Mouse (Mus musculus) stomach, postnatal 0 days (tissue): ENCODE data around the gene Mettl7a1. TPM values are rescaled to one million over a fixed set of nuclear protein-coding genes. Genes with fewer than 3 reads are reported as not detected.
A peak's percentile ranks its signal among the peaks of the same experiment; 100 is the strongest.
"Not testable (repeated sequence)": the region's sequence is repeated elsewhere in the genome, so short reads cannot be mapped to it uniquely, and the experiment has no call there.

Source experiments
- ATAC-seq: fragments of 200-750 bp; cut with Nextera tagmentation; 2 replicates; pipeline ENCODE4 v1.8.0; 2017; ENCODE audit not compliant: low FRiP score, low TSS enrichment
- DNase-seq: peaks from one replicate; pipeline ENCODE4 v3.0.0-alpha.2; 2016; ENCODE audit warnings: low spot score
- H3K27ac ChIP-seq: fragments of 300-500 bp; sonication (generic); replicated peaks from 2 replicates; pipeline ENCODE4 v1.5.1; 2014; ENCODE audit warnings: mild to moderate bottlenecking, control low read depth
- H3K27me3 ChIP-seq: fragments of 300-500 bp; sonication (generic); 2 replicates; pipeline ENCODE4 v1.6.1; 2014; ENCODE audit warnings: low read length; ENCODE audit not compliant: control insufficient read depth, insufficient read depth
- H3K36me3 ChIP-seq: fragments of 300-500 bp; sonication (generic); 2 replicates; pipeline ENCODE4 v1.6.1; 2014; ENCODE audit warnings: low read length, mixed read lengths; ENCODE audit not compliant: control insufficient read depth, insufficient read depth
- H3K4me1 ChIP-seq: fragments of 300-500 bp; sonication (generic); replicated peaks from 2 replicates; pipeline ENCODE4 v1.6.1; 2014; ENCODE audit warnings: antibody characterized with exemption; ENCODE audit not compliant: control insufficient read depth, insufficient read depth
- H3K4me2 ChIP-seq: fragments of 300-500 bp; sonication (generic); replicated peaks from 2 replicates; pipeline ENCODE4 v1.6.1; 2014; ENCODE audit warnings: low read depth, mild to moderate bottlenecking, control low read depth, moderate library complexity
- H3K4me3 ChIP-seq: fragments of 300-500 bp; sonication (generic); 2 replicates; pipeline ENCODE4 v1.5.1; 2014; ENCODE audit warnings: low read depth, low read length, control low read depth
- H3K9ac ChIP-seq: fragments of 300-500 bp; sonication (generic); 2 replicates; pipeline ENCODE4 v1.6.1; 2014; ENCODE audit warnings: mild to moderate bottlenecking, low read length, control low read depth, mixed read lengths
- H3K9me3 ChIP-seq: fragments of 300-500 bp; sonication (generic); 2 replicates; pipeline ENCODE4 v1.6.1; 2016; ENCODE audit warnings: low read length; ENCODE audit not compliant: control insufficient read depth
- CTCF ChIP-seq: IDR thresholded peaks from 2 replicates; pipeline ENCODE4 v1.5.1; 2016; ENCODE audit warnings: antibody characterized with exemption, low read depth, mild to moderate bottlenecking, moderate library complexity
- EP300 ChIP-seq: optimal IDR thresholded peaks from 2 replicates; pipeline ENCODE3; 2016; ENCODE audit warnings: antibody characterized with exemption
- WGBS: fragments of 180-500 bp; shearing (Covaris S2); extraction: QIAGEN DNeasy Blood & Tissue Kit; methylation state at CpG from one replicate; pipeline ENCODE4 v1.1.7; 2014; 5-methylcytosine and 5-hydroxymethylcytosine counted together
- polyA plus RNA-seq: library from polyadenylated mRNA; unstranded; fragments of >200 nt; fragmentation: Nextera tagmentation; extraction: Ambion mirVana; gene quantifications from 2 replicates; pipeline ENCODE4 v1.2.1, GENCODE M21; 2015

Mettl7a1 gene
- polyA plus RNA-seq, 1 experiment from 2014 or later, result 9.1 TPM

DNA sequence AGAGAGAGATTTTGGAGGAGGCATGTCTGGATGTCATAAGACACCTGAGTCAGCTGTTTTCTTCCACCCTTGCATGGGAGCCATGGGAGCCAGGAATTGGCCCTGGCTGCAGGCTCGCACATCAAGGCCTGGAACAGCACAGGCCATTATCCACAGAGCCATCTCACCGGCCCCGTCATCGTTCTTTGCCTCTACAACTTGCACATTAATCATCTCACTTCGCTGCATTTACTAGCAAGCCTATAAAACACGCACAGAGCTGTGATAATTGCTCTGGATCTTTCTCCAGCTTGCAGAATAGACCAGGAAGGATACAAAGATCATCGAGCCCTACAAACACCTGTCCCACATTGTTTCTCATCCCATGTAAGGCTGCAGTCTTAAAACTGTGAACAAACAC lies 26.8 kb downstream of the Mettl7a1 start:
- no peak overlapping the region for H3K4me3 ChIP-seq
- H3K4me2 ChIP-seq, result no peak overlapping the region
- ATAC-seq (no peak), DNase-seq (no peak)
- no peaks in the 10 kb centered on the region for H3K4me1 ChIP-seq
- H3K9ac ChIP-seq, result no peak overlapping the region
- 65% methylated on average over 7 of the region's 7 CpGs for WGBS
- TF ChIP-seq CTCF (no peak), EP300 (no peak)
- H3K9me3 ChIP-seq, result no peaks in the 10 kb centered on the region
- H3K36me3 ChIP-seq, result no peaks in the 10 kb centered on the region
- H3K27ac ChIP-seq, result no peak overlapping the region
- no peaks in the 10 kb centered on the region for H3K27me3 ChIP-seq

DNA sequence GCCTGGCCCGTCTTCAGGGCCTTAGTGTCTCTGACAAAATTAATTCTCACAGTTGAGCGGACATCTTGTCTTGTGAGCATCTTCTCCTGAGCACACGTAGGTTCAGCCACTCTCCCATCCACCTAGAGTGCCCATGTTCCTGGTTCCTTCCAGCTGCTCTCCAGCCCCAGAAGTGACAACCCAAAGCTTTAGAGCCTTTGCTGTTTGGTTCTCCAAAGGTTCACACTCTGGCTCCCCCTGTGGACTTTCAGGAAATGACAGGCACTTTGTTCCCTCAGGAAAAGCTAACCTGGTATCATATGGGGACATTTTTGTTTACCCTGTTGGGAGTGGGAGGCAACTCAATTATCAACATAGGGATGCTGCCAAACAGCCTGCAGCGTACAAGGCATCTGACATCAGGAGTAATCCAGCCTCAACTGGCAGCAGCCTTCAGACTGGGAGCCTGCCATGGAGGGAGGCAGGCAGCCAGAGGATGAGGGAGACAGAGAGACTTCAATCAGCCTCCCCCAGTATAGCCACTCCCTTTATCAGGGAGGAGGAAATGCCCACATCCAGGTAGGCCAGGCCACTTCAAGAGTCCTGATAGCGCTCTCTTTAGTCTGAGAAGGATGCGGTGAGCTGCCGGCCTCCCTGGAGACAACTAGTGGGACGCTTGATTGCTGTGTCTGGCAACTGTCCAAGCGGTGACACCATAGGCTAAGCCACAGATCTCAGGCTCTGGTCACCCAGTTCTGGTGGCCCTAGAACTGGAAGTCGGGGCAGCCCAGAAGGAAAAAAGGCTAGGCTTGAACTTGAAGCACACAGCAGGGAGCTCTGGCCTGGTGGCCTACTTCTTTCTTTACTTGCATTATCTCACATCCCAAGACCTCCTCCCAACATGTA lies 28.4 kb downstream of the Mettl7a1 start:
- not testable (repeated sequence) for H3K9ac ChIP-seq, H3K27ac ChIP-seq, DNase-seq, H3K4me2 ChIP-seq, H3K4me1 ChIP-seq, H3K27me3 ChIP-seq, H3K9me3 ChIP-seq, H3K4me3 ChIP-seq, H3K36me3 ChIP-seq
- ATAC-seq, result 0 out of 2 replicates have a peak, but pooled peaks have one; percentile 42
- 25% methylated on average over 2 of the region's 10 CpGs for WGBS
- TF ChIP-seq CTCF, result peak; percentile 42

DNA sequence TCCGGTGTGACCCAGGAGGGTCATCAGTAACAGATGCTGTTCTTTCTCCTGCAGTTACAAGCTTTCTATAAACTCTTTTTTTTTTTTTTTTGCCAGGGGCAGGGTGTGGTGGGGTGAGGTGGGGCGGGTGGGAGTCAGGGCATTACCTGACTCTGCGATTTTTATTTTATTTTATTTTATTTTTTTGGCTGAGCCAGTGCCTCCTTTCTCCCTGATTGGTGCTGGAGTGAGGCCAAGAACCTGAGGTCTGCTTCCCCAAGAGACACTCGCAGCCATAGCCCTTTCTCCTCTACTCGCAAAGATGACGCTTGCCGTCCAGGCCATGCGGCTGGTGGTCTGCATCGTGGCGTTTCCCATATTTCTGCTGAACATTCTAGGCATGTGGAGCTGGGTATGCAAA lies 30.7 kb downstream of the Mettl7a1 start, which contains the start of gene Mettl7a3:
Mettl7a3 (plus strand) TSS at position 301 of the 400 bp plus-strand sequence.
- Histone ChIP-seq H3K4me1 (no peaks in the 10 kb centered on the region), H3K4me3 (no peak within 1 kb of the TSS), H3K27me3 (no peaks in the 10 kb centered on the region), H3K4me2 (no peak within 1 kb of the TSS), H3K27ac (no peak within 1 kb of the TSS), H3K36me3 (no peaks in the 10 kb centered on the region), H3K9me3 (no peaks in the 10 kb centered on the region), H3K9ac (no peak within 1 kb of the TSS)
- TF ChIP-seq EP300 (no peak), CTCF (no peak)
- 77% methylated on average over 10 of the region's 10 CpGs for WGBS
- no peak for DNase-seq
- ATAC-seq, result no peak

DNA sequence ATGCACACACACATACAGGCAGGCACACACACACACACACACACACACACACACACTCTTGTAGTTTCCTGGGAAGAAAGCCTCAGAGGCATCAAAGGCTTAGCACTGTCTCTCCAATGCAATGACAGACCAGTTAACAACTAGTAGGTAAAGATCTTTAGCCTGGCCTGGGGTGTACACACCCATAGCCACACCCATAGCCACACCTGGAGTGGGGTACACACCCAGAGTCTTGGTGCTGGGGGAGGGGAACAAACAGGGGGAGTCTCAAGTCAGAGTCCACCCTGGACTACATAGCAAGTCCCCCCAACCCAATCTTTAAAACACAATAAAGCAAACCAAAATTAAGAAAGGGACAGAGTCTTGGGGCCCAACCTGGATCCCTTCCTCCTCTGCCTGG lies 33.4 kb downstream of the Mettl7a1 start:
- not testable (repeated sequence) for H3K4me2 ChIP-seq, DNase-seq, H3K9ac ChIP-seq, H3K4me1 ChIP-seq, H3K27me3 ChIP-seq, H3K36me3 ChIP-seq, H3K4me3 ChIP-seq, H3K9me3 ChIP-seq, H3K27ac ChIP-seq
- peak; percentile 51; the same call in 1 of the 2 replicates for ATAC-seq

DNA sequence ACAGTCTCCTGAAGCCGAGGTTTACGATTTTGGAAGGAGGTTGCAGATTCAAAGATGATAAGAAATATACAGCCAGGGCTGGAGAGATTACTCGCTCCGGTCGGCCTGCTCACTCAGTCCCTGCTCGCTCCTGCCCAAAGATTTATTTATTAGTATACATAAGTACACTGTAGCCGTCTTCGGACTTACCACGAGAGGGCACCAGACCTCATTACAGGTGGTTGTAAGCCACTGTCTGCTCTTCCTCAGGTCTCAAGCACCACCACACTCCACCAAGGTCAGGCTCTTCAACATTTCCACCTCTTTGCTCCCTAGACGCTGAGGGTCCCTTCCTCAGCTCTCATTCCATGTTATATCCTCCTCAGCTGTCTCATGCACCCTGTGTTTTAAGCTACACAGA lies 33.9 kb downstream of the Mettl7a1 start:
- DNase-seq (peak; percentile 48), ATAC-seq (peak; percentile 61; the same call in 1 of the 2 replicates)
- H3K27me3 ChIP-seq, H3K27ac ChIP-seq, H3K36me3 ChIP-seq, H3K4me3 ChIP-seq, H3K4me2 ChIP-seq, H3K9me3 ChIP-seq, H3K9ac ChIP-seq, H3K4me1 ChIP-seq: not testable (repeated sequence)
- TF ChIP-seq CTCF, result peak; percentile 68
- WGBS, result 20% methylated on average over 10 of the region's 10 CpGs

DNA sequence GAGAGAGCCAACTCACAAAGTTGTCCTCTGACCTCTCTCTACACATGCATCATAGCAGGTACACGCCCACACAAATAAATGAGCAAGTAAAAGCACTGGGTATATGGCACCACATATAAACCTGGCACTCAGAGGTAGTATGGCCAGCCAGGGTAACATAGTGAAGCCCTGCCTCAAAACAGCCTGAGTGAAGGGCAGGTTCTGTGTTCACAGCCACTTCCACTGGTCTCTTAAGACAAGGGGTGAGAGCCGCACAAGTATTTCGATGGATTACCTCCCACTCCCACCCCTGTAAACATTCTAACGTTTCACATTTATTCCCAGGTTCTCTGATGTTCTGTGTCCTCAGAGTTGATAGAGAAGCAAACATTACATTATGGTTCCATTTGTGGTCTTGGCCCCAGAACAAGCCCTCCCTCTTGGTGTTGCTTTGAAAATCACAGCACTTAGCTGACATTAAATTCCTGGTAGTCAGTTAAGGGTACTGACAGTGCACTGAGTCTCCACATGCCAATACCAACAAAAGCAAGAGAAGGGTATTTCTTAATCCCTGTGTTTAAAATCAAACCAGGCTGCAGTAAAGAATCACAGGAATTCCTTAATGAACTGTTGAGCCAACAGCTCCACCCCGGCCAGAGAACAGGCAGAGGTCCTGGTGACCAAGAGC lies 37.5 kb downstream of the Mettl7a1 start:
- H3K27me3 ChIP-seq, H3K4me1 ChIP-seq, H3K27ac ChIP-seq, H3K4me2 ChIP-seq, H3K9me3 ChIP-seq, H3K4me3 ChIP-seq, ATAC-seq, H3K9ac ChIP-seq, DNase-seq, H3K36me3 ChIP-seq: not testable (repeated sequence)
- WGBS, result 28% methylated on average over 4 of the region's 5 CpGs
